Mouse (Mus musculus) heart, postnatal 14 days (tissue): Measurements from ENCODE around the gene Arid5a. TPM values are rescaled to one million over a fixed set of nuclear protein-coding genes. Genes with fewer than 3 reads are reported as not detected.

Source experiments
- DNase-seq, 2 experiments: peaks; one replicate each; pipeline ENCODE4 v3.0.0; 2021 to 2022
- intact Hi-C: fragments of 180-260 bp; cut with DNase I; formaldehyde crosslinking; loops from one replicate; pipeline ENCODE4 v1.15.1; 2025
- long read RNA-seq, 2 experiments: library from polyadenylated mRNA; stranded (forward); transcript quantifications; one replicate each; pipeline ENCODE4 v2.0.0; 2021
- total RNA-seq, 2 experiments: library from RNA; stranded (reverse); gene quantifications; 2 replicates each; pipeline ENCODE4 v1.2.3; 2021

Gene Arid5a
- 10 to 100 TPM in 1 of 2 experiments, 1 to 10 TPM in 1; 9.1 to 11.4 TPM for total RNA-seq
- long read RNA-seq, experiment 1, full-length matches to known transcripts = 10 of 13 reads
- long read RNA-seq, experiment 1, partial matches to known transcripts = 0 of 13 reads
- long read RNA-seq, experiment 1, other reads (novel, unspliced or antisense) = 3 of 13 reads
- long read RNA-seq, experiment 2, full-length matches to known transcripts = 6 of 10 reads
- long read RNA-seq, experiment 2, partial matches to known transcripts = 0 of 10 reads
- long read RNA-seq, experiment 2, other reads (novel, unspliced or antisense) = 4 of 10 reads

GRCm38 (mm10) chr1:36307495-36308280 lies at the start of gene Arid5a:
Arid5a (plus strand) TSS chr1:36307733.
- intact Hi-C loops = no loop called here

GRCm38 (mm10) chr1:36258631-36259030 lies 48.9 kb upstream of the Arid5a start:
- no peak for DNase-seq
- intact Hi-C loops = no loop called here

More at GRCm38 (mm10) chr1:36307495-36308280, at the start of gene Arid5a:
- peak; percentile 87 to 88 for DNase-seq

GRCm38 (mm10) chr1:36259281-36259680 lies 48.3 kb upstream of the Arid5a start:
- intact Hi-C loops = no loop called here

GRCm38 (mm10) chr1:36260418-36260817 lies 47.1 kb upstream of the Arid5a start:
- intact Hi-C loops = loop anchor here (10.0 kb wide), 1 partner anchor 196 kb away; the partner anchor contains the start of gene Hs6st1
- no peak for DNase-seq

More at GRCm38 (mm10) chr1:36259281-36259680, 48.3 kb upstream of the Arid5a start:
- no peak for DNase-seq

GRCm38 (mm10) chr1:36261708-36262504 lies 45.6 kb upstream of the Arid5a start:
- intact Hi-C loops = loop anchor here (10.0 kb wide), 1 partner anchor 197 kb away; the partner anchor contains the start of gene Hs6st1
- DNase-seq = peak in 1 of 2 experiments; percentile 14

- peak; percentile 56 to 77 for DNase-seq
- intact Hi-C loops = loop anchor here (10.0 kb wide), 1 partner anchor 199 kb away; the partner anchor contains the start of gene Hs6st1
Measured at GRCm38 (mm10) chr1:36263833-36264488, 43.6 kb upstream of the Arid5a start.

GRCm38 (mm10) chr1:36266293-36266692 lies 41.2 kb upstream of the Arid5a start:
- intact Hi-C loops = loop anchor here (10.0 kb wide), 1 partner anchor 201 kb away; the partner anchor contains the start of gene Hs6st1
- DNase-seq = no peak

- no peak for DNase-seq
- intact Hi-C loops = loop anchor here (10.0 kb wide), 1 partner anchor 203 kb away; the partner anchor contains the start of gene Hs6st1
Measured at GRCm38 (mm10) chr1:36267595-36267994, 39.9 kb upstream of the Arid5a start.

- intact Hi-C loops = loop anchor here (10.0 kb wide), 1 partner anchor 204 kb away; the partner anchor contains the start of gene Hs6st1
- DNase-seq = no peak
Measured at GRCm38 (mm10) chr1:36269121-36269795, 38.3 kb upstream of the Arid5a start.

GRCm38 (mm10) chr1:36270666-36271065 lies 36.9 kb upstream of the Arid5a start:
- intact Hi-C loops = no loop called here
- DNase-seq = peak; percentile 36 to 44

- DNase-seq = no peak
- intact Hi-C loops = no loop called here
Measured at GRCm38 (mm10) chr1:36271516-36272230, 35.9 kb upstream of the Arid5a start.

- intact Hi-C loops = no loop called here
- peak in 1 of 2 experiments; percentile 53 for DNase-seq
Measured at GRCm38 (mm10) chr1:36272546-36272945, 35.0 kb upstream of the Arid5a start.

- peak; percentile 40 to 53 for DNase-seq
- intact Hi-C loops = loop anchor here (1.0 kb wide), 1 partner anchor 18 kb away; no protein-coding TSS in a partner anchor
Measured at GRCm38 (mm10) chr1:36273288-36273687, 34.2 kb upstream of the Arid5a start.

- intact Hi-C loops = no loop called here
Measured at GRCm38 (mm10) chr1:36274455-36274854, 33.1 kb upstream of the Arid5a start, which contains the start of gene Neurl3. Neurl3 (minus strand) TSS chr1:36274679.

GRCm38 (mm10) chr1:36275635-36276389 lies 31.7 kb upstream of the Arid5a start:
- DNase-seq = no peak

More at GRCm38 (mm10) chr1:36274455-36274854, 33.1 kb upstream of the Arid5a start, which contains the start of gene Neurl3:
- DNase-seq = no peak

GRCm38 (mm10) chr1:36277267-36278060 lies 30.1 kb upstream of the Arid5a start:
- intact Hi-C loops = loop anchor here (1.0 to 5.0 kb wide), 3 partner anchors 22 to 135 kb away; no protein-coding TSS in a partner anchor

More at GRCm38 (mm10) chr1:36275635-36276389, 31.7 kb upstream of the Arid5a start:
- intact Hi-C loops = loop anchor here (5.0 kb wide), 2 partner anchors 54 to 134 kb away; no protein-coding TSS in a partner anchor

More at GRCm38 (mm10) chr1:36277267-36278060, 30.1 kb upstream of the Arid5a start:
- peak; percentile 85 to 92 for DNase-seq
